Mouse (Mus musculus) liver, adult (tissue): ENCODE data around the gene Rhbdd3.

ENCODE experiments used
- GATA4 ChIP-seq: IDR thresholded peaks from 2 replicates; pipeline ENCODE4 v1.6.1; 2014; ENCODE audit warnings: mild to moderate bottlenecking, low read length; ENCODE audit not compliant: insufficient replicate concordance

Rhbdd3 gene

GRCm38 (mm10) chr11:5141965-5142364, 43.2 kb downstream of the Rhbdd3 start:
- no peak for TF ChIP-seq GATA4

GRCm38 (mm10) chr11:5145600-5145999, 46.9 kb downstream of the Rhbdd3 start:
- no peak for TF ChIP-seq GATA4

GRCm38 (mm10) chr11:5149249-5149648, 50.5 kb downstream of the Rhbdd3 start:
- no peak for TF ChIP-seq GATA4

- TF ChIP-seq GATA4 = no peak
Measured at GRCm38 (mm10) chr11:5149955-5150354, 51.2 kb downstream of the Rhbdd3 start.

GRCm38 (mm10) chr11:5150416-5151246, 51.9 kb downstream of the Rhbdd3 start:
- no peak for TF ChIP-seq GATA4

GRCm38 (mm10) chr11:5151247-5151630, 52.5 kb downstream of the Rhbdd3 start:
- no peak for TF ChIP-seq GATA4

- no peak for TF ChIP-seq GATA4
Measured at GRCm38 (mm10) chr11:5151680-5152337, 53.1 kb downstream of the Rhbdd3 start, which contains the start of gene Emid1. TSS of gene Emid1 (minus strand) at chr11:5152257.

GRCm38 (mm10) chr11:5154961-5155805, 56.5 kb downstream of the Rhbdd3 start:
- 0 out of 2 replicates have a peak, but pooled peaks have one; percentile 15 for TF ChIP-seq GATA4
